Mouse (Mus musculus) cortical plate, adult 2 months (tissue): ENCODE results near the gene Zfp1.

Experiments used
- CTCF ChIP-seq: fragments of 200-500 bp; IDR thresholded peaks from 2 replicates; pipeline ENCODE4 v1.5.1; 2011; ENCODE audit warnings: mild to moderate bottlenecking, control low read depth, low read length; ENCODE audit not compliant: insufficient read depth; ENCODE audit errors: extremely low read depth
- POLR2A ChIP-seq: fragments of 200-500 bp; IDR thresholded peaks from 2 replicates; pipeline ENCODE4 v1.6.1; 2011; ENCODE audit warnings: mild to moderate bottlenecking, low read length, control low read depth; ENCODE audit not compliant: insufficient read depth; ENCODE audit errors: extremely low read depth

DNA sequence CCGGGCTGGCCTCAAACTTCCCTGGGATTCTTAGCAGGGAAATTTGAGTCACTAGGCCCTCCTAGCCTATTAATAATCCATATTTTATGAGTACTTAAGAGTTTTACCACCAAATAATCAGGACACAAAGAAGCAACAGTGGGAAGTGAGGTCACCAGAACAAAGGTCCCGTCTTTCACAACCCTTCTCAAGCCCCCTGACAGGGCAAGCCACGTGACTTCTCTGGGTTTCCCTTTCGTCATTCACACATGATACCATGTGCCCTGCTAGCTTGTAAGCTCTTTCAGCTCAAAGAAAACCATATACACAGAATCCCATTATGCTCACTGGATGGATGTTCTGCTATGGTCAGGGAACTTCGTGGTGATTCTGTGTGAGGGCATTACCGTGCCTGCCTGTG, 25.4 kb upstream of the Zfp1 start:
- TF ChIP-seq POLR2A (no peak), CTCF (no peak)
